ENCODE assay signal across 8 mouse cellular contexts in genomic region chr10:127739661-127740161, GRCm38 (mm10). TPM values are rescaled to one million over a fixed set of nuclear protein-coding genes. Genes with fewer than 3 reads are reported as not detected.
DNase-seq lines count a peak whose midpoint lies in the region; ATAC-seq lines count a peak whose summit lies in the region.

No protein-coding gene starts in this region.

- ATAC-seq in hindbrain, embryonic 15.5 days (ENCODE audit: low FRiP score, low read depth) = peak; percentile 63
- peak; percentile 43 for ATAC-seq in liver, embryonic 13.5 days (ENCODE audit: low read depth)

- H3K4me3 ChIP-seq in hindbrain, embryonic 15.5 days = peak overlapping the region; percentile 96
- peak overlapping the region; percentile 83 for H3K4me3 ChIP-seq in liver, embryonic 13.5 days (replicated peaks)

- peak overlapping the region; percentile 97 for H3K9ac ChIP-seq in hindbrain, embryonic 15.5 days
- H3K9ac ChIP-seq in liver, embryonic 13.5 days = peak overlapping the region; percentile 90

- peak overlapping the region; percentile 75 for H3K4me2 ChIP-seq in hindbrain, embryonic 15.5 days
- H3K4me2 ChIP-seq in liver, embryonic 13.5 days = peak overlapping the region; percentile 84

- peaks cover 21% of the 10 kb centered on the region for H3K4me1 ChIP-seq in hindbrain, embryonic 15.5 days (replicated peaks)
- H3K4me1 ChIP-seq in liver, embryonic 13.5 days (replicated peaks) = peaks cover 67% of the 10 kb centered on the region

- H3K36me3 ChIP-seq in hindbrain, embryonic 15.5 days = peaks cover 35% of the 10 kb centered on the region
- peaks cover 35% of the 10 kb centered on the region for H3K36me3 ChIP-seq in liver, embryonic 13.5 days

- DNase-seq in embryo, embryonic 10 days (ENCODE audit: low spot score) = peak; percentile 44
- DNase-seq in embryo, embryonic 9.5 days (ENCODE audit: extremely low spot score) = no peak
- DNase-seq in CD4-positive helper T cell, adult 2 months (ENCODE audit: low read depth, low spot score) = peak; percentile 54
- peak; percentile 54 for DNase-seq in embryo, embryonic 11 days
- no peak for DNase-seq in liver, embryonic 13.5 days
- DNase-seq in retina, embryonic 14.5 days (ENCODE audit: low spot score) = peak; percentile 35
- no peak for DNase-seq in gastrocnemius, postnatal 10 days

- WGBS in hindbrain, embryonic 15.5 days = under 1% methylated on average over 45 of the region's 55 CpGs
- under 1% methylated on average over 53 of the region's 55 CpGs for WGBS in liver, embryonic 13.5 days (ENCODE audit: insufficient replicate concordance)

- peak overlapping the region; percentile 86 for H3K27ac ChIP-seq in hindbrain, embryonic 15.5 days (replicated peaks)
- peak overlapping the region; percentile 73 for H3K27ac ChIP-seq in liver, embryonic 13.5 days

- no peaks in the 10 kb centered on the region for H3K9me3 ChIP-seq in hindbrain, embryonic 15.5 days
- no peaks in the 10 kb centered on the region for H3K9me3 ChIP-seq in liver, embryonic 13.5 days (replicated peaks)

- H3K27me3 ChIP-seq in hindbrain, embryonic 15.5 days = no peaks in the 10 kb centered on the region
- H3K27me3 ChIP-seq in liver, embryonic 13.5 days = no peaks in the 10 kb centered on the region

RNA-seq across cellular contexts. Expression of gene Zbtb39, which starts 0.4 kb away (rescaled TPM):
- polyA plus RNA-seq in hindbrain, embryonic 15.5 days (2015; fragmentation: Nextera tagmentation; extraction: Ambion mirVana) = 3.2 and 4.1 TPM in 2 replicates
- polyA plus RNA-seq in liver, embryonic 13.5 days (2015; fragmentation: Nextera tagmentation; extraction: Ambion mirVana) = 0.75 and 0.94 TPM in 2 replicates
- 1 to 10 TPM; 5.9 to 6.0 TPM for total RNA-seq in gastrocnemius, postnatal 10 days (2021)

RNA-seq across cellular contexts. Expression of gene Gpr182, which starts 11.8 kb away (rescaled TPM):
- polyA plus RNA-seq in hindbrain, embryonic 15.5 days (2015; fragmentation: Nextera tagmentation; extraction: Ambion mirVana) = 1.8 TPM in 2 replicates
- 9.0 and 11.2 TPM in 2 replicates for polyA plus RNA-seq in liver, embryonic 13.5 days (2015; fragmentation: Nextera tagmentation; extraction: Ambion mirVana)
- total RNA-seq in gastrocnemius, postnatal 10 days (2021) = under 1 TPM; 0.38 to 0.47 TPM

RNA-seq across cellular contexts. Expression of gene Tac2, which starts 15.4 kb away (rescaled TPM):
- 0.42 and 1.2 TPM in 2 replicates for polyA plus RNA-seq in hindbrain, embryonic 15.5 days (2015; fragmentation: Nextera tagmentation; extraction: Ambion mirVana)
- polyA plus RNA-seq in liver, embryonic 13.5 days (2015; fragmentation: Nextera tagmentation; extraction: Ambion mirVana) = 11.4 and 14.2 TPM in 2 replicates
- total RNA-seq in gastrocnemius, postnatal 10 days (2021) = under 1 TPM in 1 of 2 experiments, not detected in 1; 0.38 TPM

RNA-seq across cellular contexts. Expression of gene Rdh1, which starts 19.8 kb away (rescaled TPM):
- polyA plus RNA-seq in hindbrain, embryonic 15.5 days (2015; fragmentation: Nextera tagmentation; extraction: Ambion mirVana) = 0.08 TPM in 1 of 2 replicates, not detected in the other
- polyA plus RNA-seq in liver, embryonic 13.5 days (2015; fragmentation: Nextera tagmentation; extraction: Ambion mirVana) = 0.17 and 0.28 TPM in 2 replicates
- under 1 TPM; 0.09 to 0.11 TPM for total RNA-seq in gastrocnemius, postnatal 10 days (2021)

RNA-seq across cellular contexts. Expression of gene Rdh16f1, which starts 19.9 kb away (rescaled TPM):
- not detected in 2 replicates for polyA plus RNA-seq in hindbrain, embryonic 15.5 days (2015; fragmentation: Nextera tagmentation; extraction: Ambion mirVana)
- 0.14 and 0.15 TPM in 2 replicates for polyA plus RNA-seq in liver, embryonic 13.5 days (2015; fragmentation: Nextera tagmentation; extraction: Ambion mirVana)
- under 1 TPM in 1 of 2 experiments, not detected in 1; 0.34 TPM for total RNA-seq in gastrocnemius, postnatal 10 days (2021)

Comparison
In these comparisons a context has a peak if more than half of its experiments do, and no peak if none do; other contexts are left out.
1. DNase-seq: peak in embryo, embryonic 10 days (single experiment), CD4-positive helper T cell, adult 2 months (single experiment), embryo, embryonic 11 days (single experiment) and retina, embryonic 14.5 days (single experiment); none in embryo, embryonic 9.5 days (single experiment), liver, embryonic 13.5 days (single experiment) and gastrocnemius, postnatal 10 days (single experiment).